Mouse (Mus musculus) urinary bladder, postnatal 10 days (tissue): ENCODE measurements at regions not wholly inside any gene's neighbourhood (a gene's known extent, or its start where the extent isn't known, plus 50 kb on each side); places are given as distances from the start of the nearest gene placed in this dataset.

Experiments
- DNase-seq: peaks from one replicate; pipeline ENCODE4 v3.0.0; 2022; ENCODE audit warnings: low spot score

GRCm38 (mm10) chr9:101649816-101650215, 211.8 kb upstream of the 9630041A04Rik start:
- no peak for DNase-seq

- no peak for DNase-seq
These were observed 220.1 kb upstream of the 9630041A04Rik start for GRCm38 (mm10) chr9:101641524-101641923.

- DNase-seq: no peak
These were observed 221.0 kb upstream of the 9630041A04Rik start for GRCm38 (mm10) chr9:101640598-101640997.

- DNase-seq: no peak
These were observed 245.4 kb upstream of the 9630041A04Rik start for GRCm38 (mm10) chr9:101616261-101616660.

- no peak for DNase-seq
These were observed 246.5 kb upstream of the 9630041A04Rik start for GRCm38 (mm10) chr9:101615176-101615575.

- no peak for DNase-seq
These were observed 247.7 kb upstream of the 9630041A04Rik start for GRCm38 (mm10) chr9:101613933-101614332.

- no peak for DNase-seq
These were observed 248.2 kb upstream of the 9630041A04Rik start for GRCm38 (mm10) chr9:101613471-101613870.

GRCm38 (mm10) chr9:101612971-101613370, 248.7 kb upstream of the 9630041A04Rik start:
- DNase-seq: no peak

- no peak for DNase-seq
These were observed 249.1 kb upstream of the 9630041A04Rik start for GRCm38 (mm10) chr9:101612571-101612970.

GRCm38 (mm10) chr9:101611481-101611880, 250.2 kb upstream of the 9630041A04Rik start:
- no peak for DNase-seq

- DNase-seq: no peak
These were observed 250.7 kb upstream of the 9630041A04Rik start for GRCm38 (mm10) chr9:101610806-101611443.

- no peak for DNase-seq
These were observed 251.3 kb upstream of the 9630041A04Rik start for GRCm38 (mm10) chr9:101610338-101610737.

GRCm38 (mm10) chr9:101602799-101603198, 258.8 kb upstream of the 9630041A04Rik start:
- DNase-seq: no peak

- no peak for DNase-seq
These were observed 264.7 kb upstream of the 9630041A04Rik start for GRCm38 (mm10) chr9:101596898-101597297.

- no peak for DNase-seq
These were observed 266.5 kb upstream of the 9630041A04Rik start for GRCm38 (mm10) chr9:101595101-101595650.

GRCm38 (mm10) chr9:101592621-101593020, 269.0 kb upstream of the 9630041A04Rik start:
- no peak for DNase-seq

- no peak for DNase-seq
These were observed 270.0 kb upstream of the 9630041A04Rik start for GRCm38 (mm10) chr9:101591681-101592080.

GRCm38 (mm10) chr9:101590310-101590709, 271.3 kb upstream of the 9630041A04Rik start:
- DNase-seq: no peak

GRCm38 (mm10) chr9:101581064-101581463, 280.6 kb upstream of the 9630041A04Rik start:
- DNase-seq: no peak

GRCm38 (mm10) chr9:101570714-101571113, 290.9 kb upstream of the 9630041A04Rik start:
- DNase-seq: no peak

GRCm38 (mm10) chr9:101563196-101563595, 298.4 kb upstream of the 9630041A04Rik start:
- no peak for DNase-seq

- DNase-seq: no peak
These were observed 302.3 kb upstream of the 9630041A04Rik start for GRCm38 (mm10) chr9:101559366-101559765.

- DNase-seq: no peak
These were observed 303.5 kb upstream of the Ppp2r3a start for GRCm38 (mm10) chr9:101555011-101555673.
